Mouse (Mus musculus) cortical plate, adult 2 months (tissue): ENCODE measurements around the gene Fkbpl. TPM values are rescaled to one million over a fixed set of nuclear protein-coding genes. Genes with fewer than 3 reads are reported as not detected.

Experiments
- H3K27ac ChIP-seq: fragments of 200-500 bp; 2 replicates; pipeline ENCODE4 v1.5.1; 2012; ENCODE audit warnings: low read length, control low read depth, inconsistent platforms; ENCODE audit not compliant: insufficient read depth
- H3K4me1 ChIP-seq: fragments of 200-500 bp; 2 replicates; pipeline ENCODE4 v1.6.1; 2011; ENCODE audit warnings: low read length; ENCODE audit not compliant: control insufficient read depth, insufficient read depth
- H3K4me3 ChIP-seq: fragments of 200-500 bp; 2 replicates; pipeline ENCODE4 v1.5.1; 2011; ENCODE audit warnings: mild to moderate bottlenecking, low read length, control low read depth; ENCODE audit not compliant: insufficient read depth
- CTCF ChIP-seq: fragments of 200-500 bp; IDR thresholded peaks from 2 replicates; pipeline ENCODE4 v1.5.1; 2011; ENCODE audit warnings: mild to moderate bottlenecking, control low read depth, low read length; ENCODE audit not compliant: insufficient read depth; ENCODE audit errors: extremely low read depth
- POLR2A ChIP-seq: fragments of 200-500 bp; IDR thresholded peaks from 2 replicates; pipeline ENCODE4 v1.6.1; 2011; ENCODE audit warnings: mild to moderate bottlenecking, low read length, control low read depth; ENCODE audit not compliant: insufficient read depth; ENCODE audit errors: extremely low read depth
- polyA plus RNA-seq: library from polyadenylated mRNA; depleted of rRNA; stranded (reverse); fragments of >200 nt; gene quantifications from 2 replicates; pipeline ENCODE4 v1.2.3, GENCODE M21; 2012

The Fkbpl gene
- polyA plus RNA-seq, 1 experiment, result 7.8 TPM

GRCm38 (mm10) chr17:34626062-34626772, 18.3 kb upstream of the Fkbpl start:
- Histone ChIP-seq H3K4me3 (peak overlapping the region; percentile 75), H3K4me1 (peaks cover 5% of the 10 kb centered on the region; the same call in 1 of the 2 replicates), H3K27ac (0 out of 2 replicates have a peak overlapping the region, but pooled peaks have one; percentile 55)
- TF ChIP-seq CTCF, result no peak
- TF ChIP-seq POLR2A, result no peak

DNA sequence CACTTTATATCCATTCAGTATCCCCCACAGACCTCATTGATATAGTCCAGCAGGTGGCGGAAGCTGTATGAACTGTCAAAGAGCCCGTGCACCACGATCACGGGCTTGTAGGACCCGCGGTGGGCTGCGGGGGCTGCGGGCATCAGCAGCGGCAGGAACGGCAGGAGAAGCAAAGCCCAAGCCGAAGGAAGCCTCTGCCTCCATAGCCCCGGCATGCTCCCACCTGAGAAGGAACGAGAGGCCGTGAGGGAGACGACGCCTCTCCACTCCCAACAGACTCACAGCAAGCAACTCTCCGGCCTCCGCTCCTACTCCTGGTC, 17.8 kb upstream of the Fkbpl start:
- H3K4me1 ChIP-seq, result peaks cover 5% of the 10 kb centered on the region; the same call in 1 of the 2 replicates
- TF ChIP-seq POLR2A (no peak), CTCF (peak; percentile 38)

DNA sequence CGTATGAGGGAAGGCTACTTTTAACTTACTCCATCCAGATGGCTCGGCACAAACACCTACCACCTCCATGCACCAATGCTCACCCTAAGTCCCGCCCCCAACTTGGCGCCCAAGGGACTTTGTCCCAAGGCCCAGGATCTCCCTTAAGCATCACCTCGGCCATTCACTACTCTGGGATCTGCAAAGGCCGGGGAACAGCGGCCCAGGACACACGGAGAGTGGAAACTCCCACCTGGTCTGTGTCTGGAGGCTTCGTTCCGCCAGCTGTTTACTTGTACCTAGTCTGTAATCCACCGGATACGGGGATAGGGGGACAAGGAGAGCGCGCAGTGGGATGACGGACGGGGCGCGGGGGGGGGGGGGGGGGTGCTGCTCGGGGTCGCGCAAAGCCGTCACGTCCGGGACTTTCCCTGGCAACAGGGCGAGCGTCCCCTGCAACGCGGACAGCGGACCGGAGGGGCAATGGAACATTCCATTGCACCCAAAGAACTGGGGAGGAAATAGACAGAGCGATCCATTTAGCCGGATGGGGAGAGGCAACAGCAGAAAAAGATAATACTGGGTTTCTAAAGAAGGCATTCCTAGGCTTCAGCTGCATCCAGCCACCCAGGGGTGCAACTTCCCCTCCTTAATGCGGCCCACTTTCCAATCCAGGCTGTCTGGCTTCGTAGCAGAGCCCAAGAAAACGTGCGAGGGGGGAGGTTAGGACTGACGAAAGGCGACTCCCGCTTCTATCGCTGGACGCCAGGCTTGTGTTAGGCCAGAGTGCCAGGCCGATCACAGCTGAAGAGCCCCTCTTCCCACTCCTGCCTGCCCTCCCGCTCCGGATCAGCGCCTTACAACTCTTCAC, 17.2 kb upstream of the Fkbpl start:
- TF ChIP-seq CTCF (no peak), POLR2A (peak; percentile 81)
- H3K27ac ChIP-seq, result peak overlapping the region; percentile 97
- H3K4me1 ChIP-seq, result peaks cover 5% of the 10 kb centered on the region; the same call in 1 of the 2 replicates
- peak overlapping the region; percentile 75 for H3K4me3 ChIP-seq

More for the DNA sequence above, 17.8 kb upstream of the Fkbpl start:
- H3K27ac ChIP-seq, result peak overlapping the region; percentile 55
- H3K4me3 ChIP-seq, result peak overlapping the region; percentile 75

DNA sequence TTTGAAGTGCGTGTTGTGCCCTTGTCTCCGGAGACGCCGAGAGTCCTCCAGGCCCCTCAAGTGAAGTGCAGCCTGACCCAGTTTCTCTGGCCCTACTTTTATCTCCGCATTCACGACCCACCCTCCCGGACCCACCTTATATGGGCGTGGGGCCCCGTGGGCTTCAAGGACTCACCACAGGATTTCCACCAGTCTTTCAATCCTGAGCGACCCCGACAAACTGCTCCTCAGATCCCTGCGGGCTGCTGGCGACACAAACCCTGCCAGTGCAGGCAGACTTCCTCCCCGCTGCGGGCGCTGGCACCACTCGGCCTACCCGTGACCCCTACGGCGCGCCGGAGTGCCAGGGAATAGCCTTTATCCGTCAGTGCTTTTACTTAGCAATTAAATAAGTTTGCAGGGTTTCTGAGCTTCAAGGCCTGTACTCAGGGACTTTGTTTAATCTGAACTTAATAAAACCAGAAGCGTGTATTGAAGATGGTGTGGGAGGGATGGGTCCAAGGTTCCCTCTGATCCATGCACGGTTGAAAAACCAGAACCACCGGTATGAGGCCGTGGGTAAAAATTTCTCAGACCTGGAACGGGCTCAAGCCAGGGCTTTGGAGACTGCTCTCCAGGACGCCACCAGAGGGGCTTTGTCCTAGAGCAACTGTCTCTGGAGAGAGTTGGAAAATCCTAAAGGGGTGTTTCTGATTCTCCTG, 16.5 kb upstream of the Fkbpl start, which contains the start of gene Ppt2:
Gene Ppt2 (minus strand): TSS at position 568 of the 701 bp plus-strand sequence.
- H3K27ac ChIP-seq, result peak within 1 kb of the TSS; percentile 97
- H3K4me3 ChIP-seq, result peak within 1 kb of the TSS; percentile 75
- no peak for TF ChIP-seq POLR2A
- no peak for TF ChIP-seq CTCF
- H3K4me1 ChIP-seq, result peaks cover 5% of the 10 kb centered on the region; the same call in 1 of the 2 replicates

GRCm38 (mm10) chr17:34628644-34628967, 16.0 kb upstream of the Fkbpl start:
- peak overlapping the region; percentile 75 for H3K4me3 ChIP-seq
- H3K4me1 ChIP-seq, result peaks cover 5% of the 10 kb centered on the region; the same call in 1 of the 2 replicates
- H3K27ac ChIP-seq, result peak overlapping the region; percentile 97; the same call in 1 of the 2 replicates
- TF ChIP-seq CTCF (no peak), POLR2A (no peak)

- Histone ChIP-seq H3K27ac (peak within 1 kb of the TSS; percentile 97), H3K4me3 (peak within 1 kb of the TSS; percentile 75), H3K4me1 (peaks cover 5% of the 10 kb centered on the region; the same call in 1 of the 2 replicates)
- TF ChIP-seq CTCF (no peak), POLR2A (peak; percentile 70)
Measured at GRCm38 (mm10) chr17:34629221-34629751, 15.3 kb upstream of the Fkbpl start, which contains the start of gene Prrt1. Gene Prrt1 (plus strand): TSS chr17:34629533.

GRCm38 (mm10) chr17:34629796-34630603, 14.6 kb upstream of the Fkbpl start:
- H3K4me3 ChIP-seq, result peak overlapping the region; percentile 75
- no peak for TF ChIP-seq CTCF
- no peak for TF ChIP-seq POLR2A
- peak overlapping the region; percentile 62 for H3K27ac ChIP-seq
- H3K4me1 ChIP-seq, result peaks cover 5% of the 10 kb centered on the region; the same call in 1 of the 2 replicates

GRCm38 (mm10) chr17:34630761-34631301, 13.7 kb upstream of the Fkbpl start:
- TF ChIP-seq CTCF (no peak), POLR2A (no peak)
- Histone ChIP-seq H3K27ac (peak overlapping the region; percentile 94), H3K4me3 (peak overlapping the region; percentile 75), H3K4me1 (peaks cover 5% of the 10 kb centered on the region; the same call in 1 of the 2 replicates)
